Mouse (Mus musculus): Measurements from ENCODE around the gene Hpd. TPM values are rescaled to one million over a fixed set of nuclear protein-coding genes. Genes with fewer than 3 reads are reported as not detected.
A peak's percentile ranks its signal among the peaks of the same experiment; 100 is the strongest.

Hpd gene
- polyA plus RNA-seq, 1 experiment from 2014 or later: not detected

DNA sequence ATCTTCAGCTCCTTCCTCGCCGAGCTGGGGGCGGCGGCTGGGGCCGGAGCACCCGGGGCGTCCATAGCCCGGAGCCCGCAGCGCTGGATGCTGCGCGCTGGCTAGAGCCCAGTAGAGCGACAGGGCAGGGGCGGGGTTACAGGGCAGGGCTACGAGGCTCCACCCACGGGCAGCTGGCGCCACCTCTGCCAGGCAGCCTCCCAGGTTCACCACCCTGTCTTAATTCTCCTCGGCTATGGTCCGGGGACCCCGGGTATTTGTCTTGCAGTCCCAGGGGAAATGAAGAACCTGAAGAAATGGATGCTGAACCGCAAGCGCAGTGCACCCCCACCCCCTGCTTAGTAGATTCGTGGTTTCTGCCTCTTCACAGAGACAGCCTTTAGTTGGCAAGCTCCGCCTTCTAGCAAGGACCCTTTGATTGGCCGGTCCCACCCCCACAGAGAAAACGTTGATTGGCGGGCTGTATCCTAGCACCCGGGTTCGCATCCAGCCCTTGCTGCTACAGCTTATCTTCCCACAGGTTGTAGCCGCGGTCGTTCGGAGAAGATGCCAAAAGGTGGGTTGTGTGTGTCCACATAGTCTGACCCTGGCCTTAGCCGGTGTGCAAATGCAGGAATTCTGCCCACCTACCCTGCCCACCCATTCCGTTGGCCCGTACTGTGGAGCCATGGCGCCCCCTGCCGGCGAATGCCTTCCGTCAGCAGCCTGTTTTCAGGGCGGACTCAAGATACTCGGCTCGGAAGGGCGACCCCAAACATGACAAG lies 50.0 kb downstream of the Hpd start, which contains the start of gene Rhof:
Rhof (minus strand) TSS at position 385 of the 764 bp plus-strand sequence.
- peak within 1 kb of the TSS; percentile 52 for H3K9ac ChIP-seq
- H3K27ac ChIP-seq: peak within 1 kb of the TSS; percentile 100
- ATAC-seq (ENCODE audit: insufficient number of reproducible peaks, insufficient read depth, low FRiP score, low TSS enrichment): peak; percentile 29; the same call in 1 of the 2 replicates
- peaks cover 64% of the 10 kb centered on the region for H3K4me1 ChIP-seq
- no peaks in the 10 kb centered on the region for H3K27me3 ChIP-seq
- H3K4me3 ChIP-seq: peak within 1 kb of the TSS; percentile 33
- peaks cover 15% of the 10 kb centered on the region for H3K36me3 ChIP-seq
- H3K9me3 ChIP-seq: no peaks in the 10 kb centered on the region
- WGBS: 3% methylated on average over 44 of the region's 44 CpGs
- H3K4me2 ChIP-seq (replicated peaks): peak within 1 kb of the TSS; percentile 61

DNA sequence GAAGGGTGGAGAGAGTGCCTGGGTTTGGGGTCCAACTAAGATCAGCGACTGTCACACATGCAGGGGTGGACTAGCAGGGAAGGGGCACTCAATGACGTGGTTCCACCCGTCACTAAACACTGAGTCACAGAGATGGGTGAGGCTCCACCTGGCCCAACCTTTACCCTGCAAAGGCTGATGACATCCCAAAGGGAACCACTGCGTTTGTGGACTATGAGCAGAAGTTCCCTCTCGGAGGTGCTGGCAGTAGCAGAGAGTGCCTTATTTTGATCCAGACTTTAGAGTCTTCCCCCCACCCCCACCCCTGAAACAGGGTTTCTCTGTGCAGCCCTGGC lies 51.7 kb downstream of the Hpd start:
- H3K36me3 ChIP-seq: peaks cover 15% of the 10 kb centered on the region
- WGBS: 86% methylated on average over 5 of the region's 5 CpGs

DNA sequence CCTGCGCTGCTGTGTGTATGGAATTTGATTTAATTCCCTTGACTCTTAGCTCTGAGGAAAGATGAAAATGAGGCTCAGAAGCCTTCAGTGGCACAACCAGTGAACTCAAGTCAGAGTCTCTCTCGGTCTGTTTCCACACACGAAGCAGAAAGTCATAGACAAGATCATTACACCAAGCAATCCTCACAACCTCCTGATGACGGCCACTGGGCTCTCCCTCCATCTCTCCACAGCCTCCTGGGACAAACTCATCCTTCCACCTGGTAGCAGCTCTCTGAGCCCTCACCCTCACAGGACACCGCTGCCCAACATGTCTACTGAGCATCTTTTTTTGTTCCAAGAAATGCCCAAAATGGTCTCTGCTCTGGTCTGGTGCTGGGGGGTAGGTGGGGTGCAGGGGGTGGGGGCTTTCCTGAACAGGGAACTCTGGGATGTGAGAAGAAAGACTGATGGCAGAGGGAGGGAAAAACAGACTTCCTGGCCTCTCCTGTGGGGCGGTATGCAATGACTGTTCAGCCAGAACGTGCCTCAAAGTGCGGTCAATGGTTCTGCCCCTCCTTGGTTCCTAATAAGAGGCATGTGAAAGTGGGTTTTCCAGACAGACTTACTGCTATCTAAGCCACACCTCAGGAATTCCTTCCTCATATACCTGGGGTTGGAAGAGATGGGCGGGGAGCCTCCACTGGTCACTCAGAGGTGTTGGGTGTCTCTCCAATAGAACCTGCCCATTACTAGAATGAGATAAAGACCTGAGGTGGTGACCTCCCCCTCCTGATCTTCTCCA lies 52.3 kb downstream of the Hpd start:
- 85% methylated on average over 9 of the region's 9 CpGs for WGBS

More for the DNA sequence above, 51.7 kb downstream of the Hpd start:
- H3K4me3 ChIP-seq: no peak overlapping the region
- no peak overlapping the region for H3K27ac ChIP-seq
- H3K4me2 ChIP-seq (replicated peaks): no peak overlapping the region
- H3K9ac ChIP-seq: no peak overlapping the region
- no peaks in the 10 kb centered on the region for H3K27me3 ChIP-seq
- peaks cover 47% of the 10 kb centered on the region for H3K4me1 ChIP-seq
- no peaks in the 10 kb centered on the region for H3K9me3 ChIP-seq
- ATAC-seq (ENCODE audit: insufficient number of reproducible peaks, insufficient read depth, low FRiP score, low TSS enrichment): no peak

DNA sequence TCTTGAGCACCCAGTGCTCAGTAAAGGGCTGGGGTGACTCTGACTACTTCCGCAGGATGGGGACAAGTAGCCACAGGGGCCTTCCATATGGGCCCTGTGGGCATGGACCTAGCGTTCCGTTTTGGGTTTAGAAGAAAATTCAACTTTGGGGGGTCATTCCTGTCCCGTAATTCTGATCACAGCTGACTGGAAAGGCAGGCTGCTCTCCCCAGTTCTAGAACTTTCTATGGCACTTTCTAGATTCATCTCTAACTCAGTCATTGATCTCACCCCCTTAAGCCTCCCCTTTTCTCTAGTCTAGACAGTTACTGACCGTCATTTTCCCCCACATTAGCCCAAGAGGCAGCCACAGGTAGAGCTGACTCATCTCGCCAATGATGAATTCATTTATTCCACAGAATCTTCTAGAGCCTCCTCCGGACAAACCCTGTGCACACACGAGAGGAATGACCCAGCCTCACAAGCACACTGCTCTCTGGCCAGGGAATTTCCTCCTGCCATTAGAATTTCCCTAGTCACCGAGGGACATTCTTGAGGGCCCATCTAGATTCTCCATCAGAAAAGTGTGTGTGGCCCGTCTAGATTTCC lies 53.3 kb downstream of the Hpd start:
- H3K9me3 ChIP-seq: no peaks in the 10 kb centered on the region
- no peak overlapping the region; the same call in 1 of the 2 replicates for H3K9ac ChIP-seq
- no peak overlapping the region for H3K27ac ChIP-seq
- no peak for ATAC-seq (ENCODE audit: insufficient number of reproducible peaks, insufficient read depth, low FRiP score, low TSS enrichment)
- WGBS: 83% methylated on average over 10 of the region's 10 CpGs
- no peak overlapping the region for H3K4me3 ChIP-seq
- peaks cover 32% of the 10 kb centered on the region for H3K4me1 ChIP-seq
- H3K4me2 ChIP-seq (replicated peaks): no peak overlapping the region
- H3K36me3 ChIP-seq: peaks cover 6% of the 10 kb centered on the region; the same call in 1 of the 2 replicates
- H3K27me3 ChIP-seq: no peaks in the 10 kb centered on the region

More for the DNA sequence above, 52.3 kb downstream of the Hpd start:
- Histone ChIP-seq H3K27me3 (no peaks in the 10 kb centered on the region), H3K4me3 (no peak overlapping the region), H3K4me1 (peaks cover 41% of the 10 kb centered on the region), H3K9ac (no peak overlapping the region), H3K36me3 (peaks cover 15% of the 10 kb centered on the region), H3K9me3 (no peaks in the 10 kb centered on the region), H3K27ac (no peak overlapping the region), H3K4me2 (replicated peaks) (no peak overlapping the region)
- no peak for ATAC-seq (ENCODE audit: insufficient number of reproducible peaks, insufficient read depth, low FRiP score, low TSS enrichment)

DNA sequence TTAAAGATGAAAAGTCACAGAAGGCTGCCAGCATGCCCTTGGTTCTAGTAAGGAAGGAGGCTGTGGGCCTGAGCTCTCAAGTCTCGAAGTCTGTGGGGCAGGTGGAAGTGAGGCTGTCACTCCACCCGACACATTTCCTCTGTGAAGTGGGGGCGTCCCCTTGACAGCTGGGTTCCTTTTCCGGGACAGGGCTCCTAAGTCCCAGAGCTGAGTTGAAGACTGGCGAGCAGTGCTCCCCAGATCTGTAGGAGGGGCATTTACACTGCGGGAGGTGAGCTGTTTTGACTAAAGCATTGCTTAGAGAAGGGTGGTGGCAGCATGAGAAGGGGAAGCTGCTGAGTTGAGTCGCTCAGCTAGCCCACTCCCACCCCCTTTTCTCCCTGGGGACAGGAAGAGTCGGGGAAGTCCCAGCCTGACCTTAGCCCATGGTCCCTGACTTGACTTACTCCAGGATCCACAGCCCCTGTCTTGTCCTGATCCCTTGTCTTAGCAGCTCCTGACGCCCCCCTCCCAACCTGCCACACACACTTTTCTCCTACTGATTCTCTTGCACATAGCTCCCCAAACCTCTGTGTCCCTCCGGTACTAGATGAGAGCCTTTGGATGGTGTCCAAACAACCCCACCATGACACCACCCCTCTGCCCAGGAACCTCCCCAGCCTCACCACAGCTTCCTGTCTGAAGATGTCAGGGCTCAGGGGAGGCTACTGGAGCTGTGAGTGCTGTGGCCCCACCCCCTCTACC lies 53.9 kb downstream of the Hpd start:
- no peak overlapping the region for H3K27ac ChIP-seq
- peaks cover 25% of the 10 kb centered on the region for H3K4me1 ChIP-seq
- no peaks in the 10 kb centered on the region for H3K9me3 ChIP-seq
- H3K4me2 ChIP-seq (replicated peaks): no peak overlapping the region
- 53% methylated on average over 10 of the region's 10 CpGs for WGBS
- H3K36me3 ChIP-seq: peaks cover 9% of the 10 kb centered on the region; the same call in 1 of the 2 replicates
- H3K9ac ChIP-seq: no peak overlapping the region; the same call in 1 of the 2 replicates
- ATAC-seq (ENCODE audit: insufficient number of reproducible peaks, insufficient read depth, low FRiP score, low TSS enrichment): no peak
- H3K27me3 ChIP-seq: no peaks in the 10 kb centered on the region
- H3K4me3 ChIP-seq: no peak overlapping the region

DNA sequence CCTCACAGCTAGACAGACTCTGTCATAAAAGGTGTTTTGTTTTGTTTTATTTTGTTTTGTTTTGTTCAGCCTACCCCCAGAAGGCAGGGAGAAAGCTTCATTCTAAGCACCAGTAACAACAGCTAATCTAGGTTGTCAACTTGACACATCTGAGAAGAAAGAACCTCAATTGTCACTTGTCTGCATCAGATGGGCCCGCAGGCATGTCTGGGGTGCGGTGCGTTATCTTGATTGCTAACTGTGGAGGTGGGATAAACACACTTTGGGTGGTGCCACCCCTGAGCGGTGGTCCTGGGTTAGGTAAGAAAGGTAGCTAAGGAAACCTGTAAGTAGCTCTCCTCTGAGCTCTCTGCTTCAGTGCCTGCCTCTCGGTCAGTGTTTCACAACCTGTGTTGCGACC lies 55.5 kb downstream of the Hpd start:
- Histone ChIP-seq H3K4me1 (peaks cover 9% of the 10 kb centered on the region), H3K9ac (no peak overlapping the region), H3K27me3 (no peaks in the 10 kb centered on the region), H3K4me2 (replicated peaks) (no peak overlapping the region), H3K4me3 (no peak overlapping the region), H3K9me3 (no peaks in the 10 kb centered on the region), H3K27ac (no peak overlapping the region), H3K36me3 (peaks cover 17% of the 10 kb centered on the region; the same call in 1 of the 2 replicates)
- no peak for ATAC-seq (ENCODE audit: insufficient number of reproducible peaks, insufficient read depth, low FRiP score, low TSS enrichment)
- WGBS: 76% methylated on average over 6 of the region's 6 CpGs

DNA sequence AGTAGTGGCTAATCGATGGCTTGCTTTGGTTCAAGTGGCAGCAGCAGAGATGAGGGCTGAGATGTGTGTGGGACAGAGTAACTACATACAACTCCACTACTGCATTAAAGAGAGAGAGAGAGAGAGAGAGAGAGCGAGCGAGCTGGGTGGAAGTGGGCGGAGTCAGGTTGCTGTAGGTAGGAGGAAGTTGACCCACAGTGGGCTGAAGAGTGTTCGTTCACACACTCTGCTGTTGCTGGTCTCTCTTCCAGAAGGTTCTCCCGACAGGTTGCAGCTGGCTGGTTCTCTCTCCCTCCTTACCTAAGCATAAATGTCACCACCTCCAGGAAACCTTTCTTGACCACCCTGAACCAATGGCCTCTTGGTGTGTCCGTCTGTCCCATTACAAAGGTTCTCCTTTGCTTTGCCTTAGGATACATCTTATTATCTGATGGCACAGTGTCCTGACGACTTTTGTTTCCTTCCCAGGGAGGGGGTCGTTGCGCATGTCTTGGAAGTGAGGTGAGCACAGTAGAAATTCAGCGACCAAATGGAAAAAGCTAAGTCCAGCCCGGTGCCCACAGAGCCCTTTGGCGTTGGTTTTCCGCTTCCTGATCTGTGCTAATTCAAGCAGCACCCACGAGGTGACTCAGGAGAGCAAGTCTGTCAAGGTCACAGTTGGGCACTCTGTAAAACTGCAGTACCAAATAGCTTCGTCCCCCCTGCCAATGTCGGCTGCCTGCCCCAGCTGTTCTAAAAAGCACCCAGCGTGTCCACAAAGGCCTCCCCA lies 56.7 kb downstream of the Hpd start:
- no peaks in the 10 kb centered on the region for H3K27me3 ChIP-seq
- H3K4me3 ChIP-seq: no peak overlapping the region
- no peak overlapping the region for H3K4me2 ChIP-seq (replicated peaks)
- 85% methylated on average over 18 of the region's 18 CpGs for WGBS
- no peak for ATAC-seq (ENCODE audit: insufficient number of reproducible peaks, insufficient read depth, low FRiP score, low TSS enrichment)
- no peaks in the 10 kb centered on the region for H3K9me3 ChIP-seq
- peaks cover 17% of the 10 kb centered on the region; the same call in 1 of the 2 replicates for H3K36me3 ChIP-seq
- no peak overlapping the region for H3K9ac ChIP-seq
- no peaks in the 10 kb centered on the region for H3K4me1 ChIP-seq
- H3K27ac ChIP-seq: no peak overlapping the region

DNA sequence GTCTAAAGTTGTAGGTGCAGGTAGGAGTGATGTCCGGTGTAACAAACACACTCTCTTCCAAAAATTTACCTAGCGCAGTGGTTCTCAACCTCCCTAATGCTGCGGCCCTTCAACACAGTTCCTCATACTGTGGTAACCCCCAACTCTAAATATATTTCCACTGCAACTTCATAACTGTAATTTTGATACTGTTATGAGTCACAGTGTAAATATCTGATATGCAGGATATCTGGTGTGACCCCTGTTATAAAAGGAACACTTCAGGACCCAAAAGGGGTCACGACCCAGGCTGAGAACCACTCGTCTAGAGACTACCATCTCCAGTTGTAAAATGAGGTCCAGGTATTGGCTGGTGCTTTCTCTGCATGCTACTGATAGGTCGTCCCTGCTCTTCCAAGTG lies 57.4 kb downstream of the Hpd start:
- Histone ChIP-seq H3K4me1 (no peaks in the 10 kb centered on the region), H3K36me3 (peaks cover 12% of the 10 kb centered on the region; the same call in 1 of the 2 replicates), H3K4me2 (replicated peaks) (no peak overlapping the region), H3K4me3 (no peak overlapping the region), H3K9me3 (no peaks in the 10 kb centered on the region), H3K27me3 (no peaks in the 10 kb centered on the region), H3K27ac (no peak overlapping the region), H3K9ac (no peak overlapping the region)
- no peak for ATAC-seq (ENCODE audit: insufficient number of reproducible peaks, insufficient read depth, low FRiP score, low TSS enrichment)
- WGBS: 80% methylated on average over 6 of the region's 6 CpGs

DNA sequence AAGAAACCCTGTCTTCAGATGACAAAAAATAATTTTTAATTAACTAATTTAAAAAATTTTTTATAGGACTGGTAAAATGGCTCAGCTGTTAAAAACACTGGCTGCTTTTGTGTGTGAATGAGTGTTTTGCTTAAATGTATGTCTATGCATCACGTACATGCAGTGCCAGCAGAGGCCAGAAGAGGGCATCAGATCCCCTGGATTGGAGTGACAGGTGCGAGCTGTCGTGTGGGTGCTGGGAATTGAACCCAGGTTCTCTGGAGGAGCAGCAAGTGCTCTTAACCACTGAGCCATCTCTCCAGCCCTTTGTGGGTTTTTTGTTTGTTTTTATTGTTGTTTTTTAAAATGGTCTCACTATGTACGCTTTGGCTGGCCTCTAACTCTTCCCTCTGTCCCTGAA lies 60.3 kb downstream of the Hpd start:
- Histone ChIP-seq H3K4me3 (no peak overlapping the region), H3K4me1 (no peaks in the 10 kb centered on the region), H3K4me2 (replicated peaks) (no peak overlapping the region), H3K9me3 (no peaks in the 10 kb centered on the region), H3K9ac (no peak overlapping the region), H3K27ac (no peak overlapping the region), H3K36me3 (peaks cover 12% of the 10 kb centered on the region; the same call in 1 of the 2 replicates), H3K27me3 (no peaks in the 10 kb centered on the region)
- no peak for ATAC-seq (ENCODE audit: insufficient number of reproducible peaks, insufficient read depth, low FRiP score, low TSS enrichment)
- 86% methylated on average over 4 of the region's 4 CpGs for WGBS

Data from embryonic facial prominence, embryonic 12.5 days (tissue).